Mouse (Mus musculus) lung, postnatal 0 days (tissue): Measurements from ENCODE around the gene Trim40.

Source experiments
- CTCF ChIP-seq: IDR thresholded peaks from 2 replicates; pipeline ENCODE4 v1.5.1; 2016; ENCODE audit warnings: antibody characterized with exemption, mild to moderate bottlenecking
- EP300 ChIP-seq: IDR thresholded peaks from 2 replicates; pipeline ENCODE4 v1.6.1; 2016; ENCODE audit warnings: antibody characterized with exemption, mild to moderate bottlenecking, control low read depth

GRCm38 (mm10) chr17:36844286-36844719, 45.6 kb downstream of the Trim40 start:
- TF ChIP-seq EP300 (no peak), CTCF (no peak)
